Mouse (Mus musculus) heart, postnatal 25 days (tissue): ENCODE data around the gene Trp73. TPM values are rescaled to one million over a fixed set of nuclear protein-coding genes. Genes with fewer than 3 reads are reported as not detected.

Source experiments
- DNase-seq: peaks from one replicate; pipeline ENCODE4 v3.0.0; 2022; ENCODE audit warnings: low spot score
- intact Hi-C: fragments of 180-260 bp; cut with DNase I; formaldehyde crosslinking; loops from one replicate; pipeline ENCODE4 v1.15.1; 2025
- total RNA-seq, 2 experiments: library from RNA; stranded (reverse); gene quantifications; 2 replicates each; pipeline ENCODE4 v1.2.3; 2021

Trp73 gene
- total RNA-seq, 2 experiments from 2014 or later = not detected

GRCm38 (mm10) chr4:154109216-154109849 lies 30.7 kb downstream of the Trp73 start:
- intact Hi-C loops = no loop called here
- DNase-seq = no peak

GRCm38 (mm10) chr4:154106497-154107061 lies 33.4 kb downstream of the Trp73 start:
- no peak for DNase-seq
- intact Hi-C loops = no loop called here

- no peak for DNase-seq
- intact Hi-C loops = no loop called here
Measured at GRCm38 (mm10) chr4:154105381-154106001, 34.5 kb downstream of the Trp73 start.

DNA sequence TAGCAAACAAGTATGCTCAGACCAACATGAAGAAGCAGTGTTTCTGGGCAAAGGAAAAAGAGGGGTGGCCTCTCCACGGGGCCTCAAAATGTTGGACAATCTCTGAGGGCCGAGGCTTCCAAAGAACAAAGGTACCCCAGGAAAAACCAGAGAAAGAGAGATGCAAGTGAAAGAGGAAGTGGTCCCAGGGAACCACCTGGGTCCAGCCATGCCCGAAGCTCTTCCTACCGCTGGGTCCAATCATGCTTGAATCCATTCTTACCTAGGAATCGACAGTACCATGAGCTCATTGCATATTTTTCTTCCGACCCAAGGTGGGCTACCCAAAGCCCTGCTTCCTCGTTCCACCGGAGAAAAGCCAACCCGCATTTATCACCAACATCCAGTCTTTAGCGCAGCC lies 36.1 kb downstream of the Trp73 start:
- DNase-seq = no peak
- intact Hi-C loops = no loop called here

DNA sequence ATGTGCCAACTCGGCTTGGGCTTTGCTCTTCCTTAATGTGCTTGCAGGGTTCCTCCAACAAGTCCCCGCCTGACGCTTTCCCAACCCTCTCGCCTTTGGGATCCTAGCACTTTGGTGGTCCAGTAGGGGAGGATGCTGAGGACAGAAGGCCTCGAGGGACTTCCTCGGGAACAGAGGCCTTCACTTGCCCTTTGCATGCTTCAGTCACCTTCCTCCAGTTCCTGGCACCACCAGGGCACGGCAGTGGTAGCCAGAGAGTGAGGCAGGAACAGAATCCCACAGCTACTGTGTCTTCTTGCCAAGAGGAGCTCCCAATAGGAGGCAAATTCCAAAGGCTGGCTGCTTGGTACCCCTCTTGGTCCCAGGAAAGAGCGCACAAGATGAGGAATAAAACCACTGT lies 36.6 kb downstream of the Trp73 start:
- DNase-seq = no peak
- intact Hi-C loops = no loop called here

- DNase-seq = no peak
Measured at GRCm38 (mm10) chr4:154099361-154099760, 40.6 kb downstream of the Trp73 start.

DNA sequence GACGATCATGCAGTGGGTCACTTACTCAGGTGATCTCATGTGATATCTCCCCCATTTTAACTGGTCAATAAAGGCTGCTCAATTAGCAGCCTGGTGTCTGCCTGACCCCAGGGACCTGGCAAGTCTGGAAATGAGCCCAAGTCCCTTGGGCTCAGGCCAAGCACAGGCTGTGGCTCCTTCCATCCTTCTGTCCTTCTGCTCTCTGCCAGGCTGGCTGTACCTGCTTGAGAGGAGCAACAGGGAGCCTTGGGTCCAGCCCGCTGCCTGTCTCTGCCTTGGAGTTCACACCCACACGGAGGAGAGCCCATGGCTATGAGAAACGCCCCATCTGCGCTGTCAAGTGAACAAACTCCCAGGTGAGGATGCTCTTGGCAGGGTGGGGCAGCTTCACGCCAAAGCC lies 43.9 kb downstream of the Trp73 start:
- no peak for DNase-seq
- intact Hi-C loops = no loop called here

More at GRCm38 (mm10) chr4:154099361-154099760, 40.6 kb downstream of the Trp73 start:
- intact Hi-C loops = no loop called here

- no peak for DNase-seq
- intact Hi-C loops = no loop called here
Measured at GRCm38 (mm10) chr4:154093210-154093609, 46.8 kb downstream of the Trp73 start.

DNA sequence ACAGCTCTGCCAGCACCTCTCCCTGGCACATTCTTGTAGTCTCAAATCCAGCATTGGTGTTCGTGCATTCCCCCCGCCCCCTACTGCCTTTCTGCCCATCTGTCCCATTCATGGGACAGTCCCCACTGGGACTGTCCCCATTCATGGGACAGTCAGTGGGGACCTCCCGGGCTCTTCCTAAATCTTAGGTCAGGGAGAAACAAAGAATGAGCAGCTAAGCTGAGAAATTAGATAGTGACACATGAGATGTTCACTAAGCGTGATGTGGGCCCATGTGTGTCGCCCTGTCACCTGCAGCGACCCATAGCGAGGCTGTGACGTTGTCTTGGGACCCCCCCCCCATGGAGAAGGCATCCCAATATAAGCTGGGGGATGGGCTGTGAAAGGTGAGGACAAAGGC lies 48.7 kb downstream of the Trp73 start:
- no peak for DNase-seq
- intact Hi-C loops = no loop called here

DNA sequence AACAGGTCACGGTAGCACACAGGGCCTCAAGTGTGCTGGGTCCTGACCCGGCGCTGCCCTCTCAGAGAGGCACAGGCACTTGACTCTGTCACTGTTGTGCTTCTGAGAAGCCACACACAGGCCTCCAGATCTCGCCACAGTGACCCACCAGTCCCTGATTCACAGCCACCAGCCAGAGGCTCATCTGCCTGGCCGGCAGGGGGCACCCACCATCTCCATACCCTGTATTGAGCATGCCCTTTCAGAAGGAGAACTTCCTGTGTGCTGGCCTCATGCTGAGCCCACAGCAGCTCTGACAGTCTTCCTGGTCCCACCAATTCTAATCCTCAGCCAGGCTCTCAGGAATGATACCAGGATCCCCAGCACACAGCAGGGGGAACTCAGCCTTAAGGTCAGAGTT lies 50.8 kb downstream of the Trp73 start:
- no peak for DNase-seq
- intact Hi-C loops = no loop called here

GRCm38 (mm10) chr4:154086436-154086835 lies 53.6 kb downstream of the Trp73 start:
- DNase-seq = no peak
- intact Hi-C loops = no loop called here

GRCm38 (mm10) chr4:154085856-154086255 lies 54.2 kb downstream of the Trp73 start:
- intact Hi-C loops = no loop called here
- no peak for DNase-seq

- no peak for DNase-seq
- intact Hi-C loops = no loop called here
Measured at GRCm38 (mm10) chr4:154081974-154082373, 58.0 kb downstream of the Trp73 start.

DNA sequence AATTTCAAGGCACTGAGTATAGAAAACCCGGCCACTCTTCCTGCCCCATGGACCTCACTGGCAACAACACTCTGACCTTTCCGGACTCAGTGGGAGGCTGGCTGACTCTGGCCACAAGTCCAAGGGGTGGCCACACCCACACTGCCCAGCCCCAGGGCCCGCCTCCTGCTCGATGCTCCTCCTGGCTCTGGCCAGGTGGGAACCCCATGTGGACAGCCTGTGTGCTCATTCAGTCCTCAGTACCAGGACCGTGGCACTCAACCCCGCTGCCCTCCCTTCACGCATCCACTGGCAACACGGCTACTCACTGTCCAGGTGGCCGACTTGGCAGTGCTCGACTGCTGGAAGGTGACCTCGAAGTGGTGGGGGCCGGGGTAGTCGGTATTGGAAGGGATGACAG lies 59.0 kb downstream of the Trp73 start:
- no peak for DNase-seq
- intact Hi-C loops = no loop called here

DNA sequence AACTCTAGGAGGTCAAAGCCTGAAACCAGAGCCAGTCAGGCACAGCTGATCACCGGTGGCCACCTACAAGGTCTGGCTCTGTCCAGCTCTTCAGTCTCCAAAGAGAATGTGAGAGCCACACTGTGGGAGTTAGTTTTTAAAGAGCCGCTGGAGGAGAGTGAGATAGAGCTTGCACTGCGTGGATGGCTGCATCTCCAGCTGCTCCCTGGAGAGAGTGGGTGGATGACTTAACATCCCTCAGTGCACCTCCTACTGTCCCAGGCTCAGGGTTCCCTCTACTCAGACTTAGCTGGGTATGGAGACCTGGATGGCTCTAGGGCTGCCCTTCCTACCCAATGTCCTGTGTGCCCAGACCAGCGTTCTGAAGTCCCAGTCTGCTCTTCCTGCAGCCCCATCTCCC lies 59.8 kb downstream of the Trp73 start:
- DNase-seq = no peak
- intact Hi-C loops = no loop called here

DNA sequence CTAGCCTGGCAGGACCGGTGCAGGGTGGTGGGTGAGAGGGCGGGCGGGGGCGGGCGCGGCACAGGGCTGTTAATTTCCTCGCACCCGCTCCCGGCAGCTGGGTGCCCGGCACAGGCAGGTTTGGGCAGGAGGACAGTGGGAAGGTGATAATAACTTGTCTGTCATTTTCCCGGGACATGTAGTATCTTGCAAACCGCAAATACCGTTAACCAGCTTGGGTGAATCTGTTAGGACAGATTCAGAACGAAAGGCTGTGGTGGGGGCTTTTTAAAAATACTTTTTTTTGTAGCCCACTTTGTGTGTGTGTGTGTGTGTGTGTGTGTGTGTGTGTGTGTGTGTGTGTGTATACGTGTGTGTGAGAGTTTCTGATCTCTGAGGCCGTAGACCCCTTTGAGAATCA lies 68.1 kb downstream of the Trp73 start:
- DNase-seq = no peak
- intact Hi-C loops = no loop called here

GRCm38 (mm10) chr4:154071521-154071920 lies 68.5 kb downstream of the Trp73 start:
- DNase-seq = no peak
- intact Hi-C loops = no loop called here

- intact Hi-C loops = no loop called here
- DNase-seq = no peak
Measured at GRCm38 (mm10) chr4:154070896-154071295, 69.1 kb downstream of the Trp73 start.

DNA sequence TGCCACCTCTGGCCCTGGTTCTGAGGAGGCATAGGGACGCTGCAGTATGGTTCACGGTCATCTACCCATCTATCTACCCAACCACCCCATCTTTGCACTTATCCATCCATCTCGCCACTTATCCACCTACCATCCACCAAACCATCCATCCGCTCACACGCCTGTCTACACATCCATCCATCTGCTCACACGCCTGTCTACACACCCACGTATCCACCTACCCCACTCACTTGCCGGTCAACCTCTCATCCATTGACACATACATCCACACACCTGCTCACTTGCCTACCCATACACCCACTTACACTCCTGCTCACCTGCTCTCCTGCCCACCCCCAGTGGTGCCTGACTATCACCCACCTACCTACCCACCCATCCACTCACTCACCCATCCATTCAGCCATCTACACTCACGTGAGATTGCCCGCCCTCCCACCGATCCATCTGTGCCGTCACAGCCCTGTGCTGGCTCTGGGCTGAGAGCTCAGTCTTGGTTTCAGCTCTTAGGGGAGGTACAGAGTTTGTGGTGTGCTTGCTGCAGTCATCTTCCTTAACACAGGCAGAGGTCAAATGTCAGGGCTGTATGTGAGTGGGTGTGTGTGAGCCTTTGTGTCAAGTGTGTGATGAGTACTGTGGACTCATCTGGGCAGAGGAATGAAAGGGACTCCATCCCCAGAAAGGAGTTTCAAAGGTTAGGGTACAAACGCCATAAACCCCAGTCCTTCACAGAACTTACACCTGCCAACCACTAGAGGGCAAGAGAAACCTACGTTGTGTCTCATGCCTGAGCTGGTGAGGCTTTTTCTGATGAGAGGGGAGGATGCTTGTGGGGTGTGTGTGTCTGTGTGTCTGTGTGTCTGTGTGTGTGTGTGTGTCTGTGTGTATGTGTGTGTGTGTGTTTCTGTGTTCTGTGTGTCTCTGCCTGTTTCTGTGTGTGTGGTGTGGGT lies 74.9 kb downstream of the Trp73 start:
- intact Hi-C loops = loop anchor here (2.0 to 5.0 kb wide), 3 partner anchors 92 to 207 kb away; no protein-coding TSS in a partner anchor
- DNase-seq = no peak

- intact Hi-C loops = no loop called here
- DNase-seq = no peak
Measured at GRCm38 (mm10) chr4:154057696-154058095, 82.3 kb downstream of the Trp73 start.

- no peak for DNase-seq
Measured at GRCm38 (mm10) chr4:154056661-154057060, 83.3 kb downstream of the Trp73 start.

More at GRCm38 (mm10) chr4:154056661-154057060, 83.3 kb downstream of the Trp73 start:
- intact Hi-C loops = no loop called here
